In genomic region chr10:40962008-40962407, GRCm38 (mm10) we compare ENCODE assay signal across 19 mouse cellular contexts.
"Had no signal": no experiment of that assay in that cellular context is flagged by ENCODE, and none has a peak within 500 bp of the region (broad histone marks: within the 10 kb centered on the region; RNA-seq: fewer than 3 reads in every experiment).

No protein-coding gene starts in this region.

- DNase-seq: gastrocnemius, adult 2 months; gastrocnemius, postnatal 10 days; gastrocnemius, postnatal 25 days; heart, adult 2 months; kidney, adult 18-20 months; kidney, adult 8-10 months; left cerebral cortex, postnatal 4 days had no signal

- ATAC-seq: hindbrain, embryonic 16.5 days; inflammation-experienced regulatory T-cells, adult 6 months; intestine, embryonic 15.5 days; intestine, postnatal 0 days had no signal

- H3K27ac ChIP-seq: gastrocnemius, adult 2 months; heart, adult 2 months; hindbrain, embryonic 10.5 days; hindbrain, embryonic 12.5 days; hindbrain, embryonic 14.5 days; intestine, embryonic 15.5 days; layer of hippocampus, adult 2 months; left cerebral cortex, adult 2 months; limb, embryonic 13.5 days; limb, embryonic 15.5 days had no signal

- H3K4me2 ChIP-seq: heart, embryonic 11.5 days; hindbrain, embryonic 12.5 days; hindbrain, embryonic 14.5 days; intestine, embryonic 15.5 days; limb, embryonic 13.5 days; limb, embryonic 15.5 days had no signal

- H3K9me3 ChIP-seq: hindbrain, embryonic 12.5 days; intestine, embryonic 15.5 days; limb, embryonic 15.5 days had no signal

- H3K27me3 ChIP-seq: hindbrain, embryonic 12.5 days; intestine, embryonic 15.5 days; limb, embryonic 13.5 days; limb, embryonic 15.5 days had no signal

- H3K4me3 ChIP-seq: gastrocnemius, adult 2 months; heart, adult 2 months; hindbrain, embryonic 10.5 days; hindbrain, embryonic 12.5 days; intestine, embryonic 15.5 days; layer of hippocampus, adult 2 months; left cerebral cortex, adult 2 months; limb, embryonic 13.5 days; limb, embryonic 15.5 days had no signal

- H3K36me3 ChIP-seq: intestine, embryonic 15.5 days; limb, embryonic 13.5 days; limb, embryonic 15.5 days had no signal

- H3K9ac ChIP-seq: hindbrain, embryonic 12.5 days; hindbrain, embryonic 14.5 days; intestine, embryonic 15.5 days; limb, embryonic 13.5 days; limb, embryonic 15.5 days had no signal

- H3K4me1 ChIP-seq: intestine, embryonic 15.5 days; limb, embryonic 13.5 days; limb, embryonic 15.5 days had no signal
